Mouse (Mus musculus) lung, postnatal 36 days (tissue): ENCODE data around the gene Gm4969.
"Not testable (repeated sequence)": the region's sequence is repeated elsewhere in the genome, so short reads cannot be mapped to it uniquely, and the experiment has no call there.

Experiments
- DNase-seq: peaks from one replicate; pipeline ENCODE4 v3.0.0; 2022; ENCODE audit warnings: mixed read lengths

Gene Gm4969

GRCm38 (mm10) chr7:19092381-19093173 is 25.6 kb downstream of the Gm4969 start:
- peak; percentile 56 for DNase-seq

GRCm38 (mm10) chr7:19091913-19092312 is 26.3 kb downstream of the Gm4969 start:
- DNase-seq: no peak

GRCm38 (mm10) chr7:19088813-19089212 is 29.4 kb downstream of the Gm4969 start:
- peak; percentile 80 for DNase-seq

DNA sequence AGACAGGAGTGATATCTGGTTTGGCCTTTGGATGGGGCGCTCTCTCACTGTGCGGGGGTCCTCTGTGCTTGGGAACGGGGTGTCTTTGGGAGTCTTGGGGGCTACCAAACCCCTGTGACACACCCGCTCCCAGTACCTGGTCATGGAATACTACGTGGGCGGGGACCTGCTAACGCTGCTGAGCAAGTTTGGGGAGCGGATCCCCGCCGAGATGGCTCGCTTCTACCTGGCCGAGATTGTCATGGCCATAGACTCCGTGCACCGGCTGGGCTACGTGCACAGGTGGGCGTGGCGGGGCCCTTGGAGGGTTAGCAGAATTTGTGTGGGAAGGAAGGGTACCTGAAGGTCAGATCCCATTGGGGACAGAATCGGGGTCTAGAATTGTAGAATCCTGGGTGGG is 31.4 kb downstream of the Gm4969 start:
- no peak for DNase-seq

DNA sequence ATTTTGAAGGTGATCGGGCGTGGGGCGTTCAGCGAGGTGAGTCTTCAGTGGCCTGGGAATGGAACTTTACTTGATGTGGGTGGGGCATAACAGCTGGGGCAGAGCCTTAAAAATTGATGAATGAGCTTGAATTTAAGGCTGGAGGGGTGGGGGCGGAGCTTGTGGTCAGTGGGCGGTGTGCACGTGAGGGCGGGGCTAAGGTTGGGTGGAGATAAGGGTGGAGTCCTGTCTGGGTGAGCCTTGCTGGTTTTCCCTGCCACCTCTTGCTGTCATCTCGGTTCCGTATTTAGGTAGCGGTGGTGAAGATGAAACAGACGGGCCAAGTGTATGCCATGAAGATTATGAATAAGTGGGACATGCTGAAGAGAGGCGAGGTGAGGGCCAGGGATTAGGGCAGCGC is 32.1 kb downstream of the Gm4969 start:
- peak; percentile 64 for DNase-seq

GRCm38 (mm10) chr7:19085495-19085894 is 32.7 kb downstream of the Gm4969 start:
- no peak for DNase-seq

GRCm38 (mm10) chr7:19084921-19085473 is 33.2 kb downstream of the Gm4969 start:
- no peak for DNase-seq

DNA sequence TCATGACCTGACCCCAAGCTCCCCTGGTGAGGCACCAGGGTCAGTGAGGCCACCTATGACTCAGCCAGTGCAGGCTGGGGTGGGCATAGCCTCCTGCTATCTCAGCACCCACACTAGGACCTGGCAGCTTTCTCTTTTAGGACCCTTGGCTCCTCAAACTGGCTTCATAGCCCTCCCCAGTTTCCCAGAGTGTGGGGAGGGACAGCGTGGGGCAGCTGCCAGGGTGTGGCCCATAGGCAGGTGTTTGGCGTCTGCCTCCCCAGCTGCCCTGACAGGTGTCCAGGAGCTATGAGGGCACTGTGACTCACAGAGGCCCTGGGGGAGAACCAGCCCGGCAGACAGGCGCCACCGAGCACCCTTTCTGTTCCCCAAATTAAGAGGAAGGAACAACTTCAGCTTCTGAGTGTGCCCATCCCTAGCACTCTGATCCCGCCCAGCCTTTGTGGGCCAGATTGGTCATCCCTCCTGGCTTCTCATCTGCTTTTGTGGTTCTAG is 33.8 kb downstream of the Gm4969 start:
- peak; percentile 47 for DNase-seq

DNA sequence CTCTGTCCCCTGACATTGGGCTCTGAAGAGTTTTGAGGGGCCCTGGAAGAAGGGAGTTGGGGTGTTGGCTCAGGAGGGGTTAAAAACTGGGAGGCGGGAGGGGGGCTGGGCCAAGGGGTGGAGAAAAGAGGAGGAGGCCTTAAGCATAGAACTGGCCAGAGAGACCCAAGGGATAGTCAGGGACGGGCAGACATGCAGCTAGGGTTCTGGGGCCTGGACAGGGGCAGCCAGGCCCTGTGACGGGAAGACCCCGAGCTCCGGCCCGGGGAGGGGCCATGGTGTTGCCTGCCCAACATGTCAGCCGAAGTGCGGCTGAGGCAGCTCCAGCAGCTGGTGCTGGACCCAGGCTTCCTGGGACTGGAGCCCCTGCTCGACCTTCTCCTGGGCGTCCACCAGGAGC is 34.5 kb downstream of the Gm4969 start, which contains the start of gene Dmpk:
TSS of gene Dmpk (plus strand) at position 149 of the 400 bp plus-strand sequence.
- no peak for DNase-seq

GRCm38 (mm10) chr7:19083096-19083495 is 35.1 kb downstream of the Gm4969 start:
- DNase-seq: peak; percentile 56

DNA sequence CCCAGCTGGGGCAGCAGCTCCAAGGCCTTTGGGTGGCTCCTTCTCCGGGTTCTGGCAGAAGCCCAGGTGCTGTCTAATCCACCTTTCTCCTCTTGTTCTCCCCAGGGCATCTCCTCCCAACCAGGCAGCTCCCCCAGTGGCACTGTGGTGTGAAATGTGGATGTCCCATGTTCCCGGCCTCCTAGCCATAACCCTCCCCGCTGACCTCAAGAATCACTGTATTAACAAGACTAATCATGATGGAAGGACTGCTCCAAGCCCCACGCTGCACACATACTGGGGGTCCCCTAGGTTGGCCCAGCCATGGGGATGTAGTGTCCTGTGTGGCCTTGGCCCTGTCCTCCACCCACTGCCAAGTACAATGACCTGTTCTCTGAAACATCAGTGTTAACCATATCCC is 36.0 kb downstream of the Gm4969 start:
- no peak for DNase-seq

DNA sequence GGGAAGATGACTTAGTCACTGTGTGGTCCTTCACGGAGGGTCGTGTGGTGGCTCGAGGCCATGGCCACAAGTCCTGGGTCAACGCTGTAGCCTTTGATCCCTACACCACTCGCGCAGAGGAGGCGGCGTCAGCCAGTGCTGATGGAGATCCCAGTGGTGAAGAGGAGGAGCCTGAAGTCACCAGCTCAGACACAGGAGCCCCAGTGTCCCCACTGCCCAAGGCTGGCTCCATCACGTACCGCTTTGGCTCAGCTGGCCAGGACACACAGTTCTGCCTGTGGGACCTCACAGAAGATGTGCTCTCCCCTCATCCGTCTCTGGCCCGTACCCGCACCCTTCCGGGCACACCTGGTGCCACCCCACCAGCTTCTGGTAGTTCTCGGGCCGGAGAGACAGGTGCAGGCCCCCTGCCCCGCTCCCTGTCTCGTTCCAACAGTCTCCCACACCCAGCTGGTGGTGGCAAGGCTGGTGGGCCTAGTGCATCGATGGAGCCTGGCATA is 37.7 kb downstream of the Gm4969 start:
- DNase-seq: no peak

DNA sequence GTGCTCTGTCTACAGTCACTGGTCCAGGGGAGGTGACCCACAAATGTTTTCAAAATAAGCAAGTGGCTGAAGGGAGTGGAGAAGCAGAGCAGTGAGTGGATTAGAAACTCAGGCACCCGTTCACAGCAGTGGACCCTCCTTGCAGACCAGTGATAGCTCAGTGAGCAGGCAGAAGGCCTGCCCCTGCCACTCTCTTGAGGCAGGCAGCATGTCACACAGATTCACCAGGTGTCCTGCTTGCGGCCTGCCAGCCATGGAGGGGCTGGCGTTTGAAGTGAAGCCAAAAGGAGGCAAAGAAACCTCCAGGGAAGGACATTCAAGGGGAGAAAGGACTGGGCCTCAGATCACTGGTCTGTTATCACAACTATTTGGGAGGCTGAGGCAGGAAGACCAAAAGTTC is 39.4 kb downstream of the Gm4969 start:
- no peak for DNase-seq

GRCm38 (mm10) chr7:19077761-19078160 is 40.4 kb downstream of the Gm4969 start:
- DNase-seq: peak; percentile 67

DNA sequence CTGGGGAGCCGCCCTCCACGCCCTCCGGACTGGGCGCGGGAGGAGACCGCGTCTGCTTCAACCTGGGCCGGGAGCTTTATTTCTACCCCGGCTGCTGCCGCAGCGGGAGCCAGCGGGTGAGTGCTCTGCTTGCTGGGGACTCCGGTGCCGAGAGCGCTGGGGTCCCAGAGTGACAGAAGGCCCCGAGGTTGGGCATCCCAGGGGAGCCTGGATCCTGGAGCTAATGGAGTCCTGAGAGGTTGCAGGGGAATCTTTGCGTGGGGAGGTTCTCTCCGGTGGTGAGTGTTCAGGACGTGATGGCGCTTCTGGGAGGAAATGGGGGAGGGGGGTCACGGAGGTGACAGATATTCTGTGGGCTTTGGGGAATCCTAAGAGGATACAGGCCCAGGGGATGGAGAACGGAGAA is 41.6 kb downstream of the Gm4969 start:
- DNase-seq: no peak

- peak; percentile 96 for DNase-seq
These were observed 42.2 kb downstream of the Gm4969 start, which contains the start of gene Dmwd for GRCm38 (mm10) chr7:19075723-19076585. Dmwd (plus strand) TSS chr7:19076227.

GRCm38 (mm10) chr7:19075231-19075630 is 42.9 kb downstream of the Gm4969 start:
- DNase-seq: no peak

DNA sequence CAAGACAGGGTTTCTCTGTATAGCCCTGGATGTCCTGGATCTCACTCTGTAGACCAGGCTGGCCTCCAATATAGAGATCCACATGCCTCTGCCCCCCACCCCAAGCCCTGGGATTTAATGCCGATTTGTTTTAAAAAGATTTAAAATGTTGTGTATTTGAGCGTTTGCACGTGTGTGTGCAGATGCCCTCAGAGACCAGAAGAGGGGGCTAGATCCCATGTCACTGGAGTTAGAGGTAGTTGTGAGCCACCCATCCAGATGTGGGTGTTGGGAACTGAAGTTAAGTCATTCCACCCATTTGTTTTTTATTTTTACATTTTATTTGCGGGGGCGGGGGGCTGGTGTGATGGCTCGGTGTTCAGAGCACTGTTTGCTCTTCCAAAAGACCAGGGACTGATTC is 43.7 kb downstream of the Gm4969 start:
- no peak for DNase-seq

GRCm38 (mm10) chr7:19073504-19073903 is 44.7 kb downstream of the Gm4969 start:
- peak; percentile 60 for DNase-seq

GRCm38 (mm10) chr7:19071024-19071423 is 47.1 kb downstream of the Gm4969 start:
- not testable (repeated sequence) for DNase-seq

GRCm38 (mm10) chr7:19069500-19069899 is 48.7 kb downstream of the Gm4969 start:
- DNase-seq: no peak

DNA sequence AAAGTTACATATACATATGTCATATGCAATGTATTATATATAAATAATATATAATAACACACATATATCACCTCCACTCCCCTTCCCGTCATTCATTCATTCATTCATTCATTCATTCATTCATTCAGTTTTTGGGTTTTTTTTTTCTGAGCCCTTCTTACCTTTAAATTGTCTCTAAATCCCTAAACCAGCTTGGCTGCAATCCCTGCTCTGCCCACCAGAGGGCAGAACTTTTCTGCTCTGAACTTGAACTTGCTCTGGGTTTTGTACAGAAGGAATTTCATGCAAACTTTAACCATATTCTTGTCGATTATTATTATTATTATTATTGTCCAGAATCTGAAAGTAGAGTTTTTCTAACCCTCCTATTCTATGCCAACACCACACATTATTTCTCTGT is 49.5 kb downstream of the Gm4969 start:
- DNase-seq: peak; percentile 91

- DNase-seq: no peak
These were observed 50.2 kb downstream of the Gm4969 start for GRCm38 (mm10) chr7:19067935-19068334.
